Mouse (Mus musculus) T-cell, adult 2 months (primary cell): ENCODE measurements around the gene Mroh8.
A peak's percentile ranks its signal among the peaks of the same experiment; 100 is the strongest.

Source experiments
- DNase-seq: peaks from one replicate; pipeline ENCODE4 v3.0.0; 2022; ENCODE audit warnings: low spot score

Mroh8 gene

DNA sequence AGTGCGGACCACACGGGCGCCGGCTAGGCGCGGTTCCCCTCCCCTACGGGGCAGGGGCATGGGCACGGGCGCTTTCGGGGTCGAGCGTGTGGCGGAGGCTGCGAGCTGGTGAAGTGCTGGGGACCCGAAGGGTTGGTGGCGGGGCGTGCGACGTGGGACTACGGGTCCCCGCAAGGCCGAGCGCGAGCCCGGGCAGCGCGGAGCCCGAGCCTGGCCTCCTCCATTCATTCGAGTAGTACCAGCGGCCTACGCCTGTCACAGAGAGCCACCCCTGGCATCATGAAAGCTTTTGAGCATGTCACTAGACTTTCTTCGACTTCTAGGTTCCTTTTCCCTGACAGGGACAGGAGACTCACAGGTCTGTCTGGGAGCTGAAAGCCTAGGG, at the start of gene Mroh8:
TSS of gene Mroh8 (minus strand) at position 134 of the 385 bp plus-strand sequence.
- DNase-seq: no peak

DNA sequence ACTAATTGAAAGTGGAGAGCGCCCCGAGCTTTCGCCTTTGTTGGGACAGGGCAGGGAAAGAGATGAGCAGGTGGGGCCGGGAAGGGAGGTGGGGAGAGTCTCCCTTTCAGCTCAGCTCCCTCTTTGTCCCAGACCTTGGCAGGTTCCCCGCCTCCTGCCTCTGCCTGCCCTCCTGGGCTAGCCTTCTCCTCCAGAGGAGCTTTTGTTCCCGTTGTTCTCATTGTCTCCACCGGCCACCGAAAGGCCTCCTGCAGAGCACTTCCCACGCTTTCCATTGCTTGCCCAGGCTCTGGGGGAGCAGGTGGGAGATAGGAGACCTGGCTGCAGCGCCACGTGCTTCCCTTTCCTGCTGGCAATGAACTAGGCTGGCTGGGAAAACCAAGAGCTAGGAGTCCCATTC, 49.2 kb upstream of the Mroh8 start:
- no peak for DNase-seq

DNA sequence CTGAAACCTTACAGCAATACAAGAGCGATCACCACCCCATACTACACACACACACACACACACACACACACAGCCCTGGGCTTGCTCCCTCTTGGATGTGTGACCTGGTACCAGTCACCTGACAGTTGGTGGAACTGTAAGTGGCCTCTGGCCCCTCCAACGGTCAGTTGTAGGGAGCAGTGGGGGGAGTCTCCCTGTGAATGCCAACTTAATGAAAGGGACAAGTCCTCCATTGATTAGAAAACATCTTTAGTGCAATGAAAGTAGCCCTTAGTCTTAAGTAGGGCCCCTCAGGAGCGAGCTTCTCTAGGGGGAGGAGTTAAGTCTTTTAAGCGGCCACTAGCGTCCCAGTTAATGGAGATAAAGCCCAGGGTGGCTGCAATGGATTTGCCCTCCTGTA, 48.8 kb upstream of the Mroh8 start:
- no peak for DNase-seq

DNA sequence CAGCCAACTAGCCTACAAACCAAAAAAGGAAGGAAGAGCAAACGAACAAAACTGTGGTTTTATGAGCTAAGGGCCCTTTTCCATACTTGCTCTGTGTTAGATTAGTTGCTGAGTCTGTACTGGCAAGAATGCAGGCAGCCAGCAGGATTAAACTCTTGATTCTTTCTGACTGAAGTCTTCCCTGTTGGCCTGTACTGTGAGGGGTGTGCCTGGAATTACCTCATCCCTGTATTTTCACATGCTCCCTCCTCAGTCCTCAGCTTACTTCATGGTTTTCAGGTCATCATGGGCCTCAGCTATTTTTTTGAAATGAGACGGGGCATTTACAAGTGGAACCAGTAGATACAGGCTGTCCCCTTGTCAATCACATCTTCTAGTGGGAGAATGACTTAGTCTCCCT, 45.9 kb upstream of the Mroh8 start:
- DNase-seq: no peak

DNA sequence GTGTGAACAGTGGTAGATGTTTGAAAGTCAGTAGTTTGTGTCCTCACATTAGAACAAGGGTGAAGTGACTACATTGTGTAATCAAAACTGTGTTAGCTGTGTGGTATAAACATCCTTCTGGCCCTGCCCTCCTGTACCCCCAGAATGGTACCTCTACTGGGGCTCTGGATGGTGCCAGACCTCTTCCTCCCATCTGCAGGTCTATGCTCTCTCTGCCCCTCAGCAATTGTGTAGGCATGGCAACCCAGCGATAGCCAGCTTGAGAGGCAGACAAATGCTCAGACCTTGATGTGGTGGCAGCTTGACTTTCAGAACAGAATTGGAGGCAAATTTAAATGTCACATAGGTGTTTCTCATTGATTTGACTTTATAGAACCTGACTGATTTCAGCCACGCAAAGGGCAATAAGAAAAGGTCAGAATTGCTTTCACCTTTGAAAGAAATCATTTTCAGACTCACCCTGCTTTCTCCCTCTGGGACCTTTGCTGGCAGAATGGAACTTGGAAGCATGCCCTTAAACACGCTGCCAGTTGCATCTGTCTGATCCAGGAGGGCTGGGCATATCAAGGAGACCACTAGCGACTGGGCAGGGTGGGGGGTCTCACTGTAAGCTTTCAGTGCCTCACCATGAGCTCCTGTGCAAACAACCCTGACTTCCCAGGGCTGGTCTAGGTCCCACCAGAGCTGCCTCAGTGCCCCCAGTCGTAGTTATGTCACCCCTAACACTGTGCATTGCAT, 42.8 kb upstream of the Mroh8 start:
- no peak for DNase-seq

DNA sequence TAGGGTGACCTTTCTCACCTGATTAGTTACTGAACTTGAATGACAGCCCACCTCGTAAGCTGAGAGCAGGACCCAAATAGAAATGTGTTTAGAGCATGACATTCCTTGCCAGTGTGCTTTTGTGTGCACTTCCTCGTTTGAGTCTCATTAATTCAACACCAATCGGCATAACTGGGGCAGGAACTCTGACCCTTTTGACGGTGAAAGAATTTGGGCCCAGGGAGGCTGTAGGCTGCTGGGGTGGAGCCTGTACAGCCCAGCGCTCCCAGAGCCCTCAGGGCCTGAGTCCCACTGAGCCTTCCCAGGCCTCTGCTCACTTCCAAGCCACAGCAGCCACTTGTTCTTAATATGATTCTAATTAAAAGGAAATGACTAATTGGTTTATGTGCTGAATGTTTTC, 41.5 kb upstream of the Mroh8 start:
- DNase-seq: no peak

DNA sequence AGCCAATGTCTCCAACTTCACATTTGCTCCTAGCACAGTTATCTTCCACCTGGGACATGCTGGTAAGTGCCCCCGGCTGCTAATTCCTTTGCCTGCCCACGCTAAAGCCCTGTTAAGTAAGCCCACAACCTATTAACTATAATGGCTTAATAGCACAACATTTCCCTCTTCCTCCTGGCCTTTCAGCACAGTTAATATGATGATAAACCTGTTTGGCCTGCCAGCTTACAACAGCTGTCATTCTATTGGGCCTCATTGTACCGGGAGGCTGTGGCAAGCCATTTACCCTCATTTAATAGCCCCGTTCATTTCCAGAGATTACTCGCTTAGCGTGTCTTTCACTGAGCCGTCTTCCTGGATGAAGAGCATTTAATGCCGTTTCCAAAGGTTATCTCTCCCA, 40.8 kb upstream of the Mroh8 start:
- DNase-seq: no peak

DNA sequence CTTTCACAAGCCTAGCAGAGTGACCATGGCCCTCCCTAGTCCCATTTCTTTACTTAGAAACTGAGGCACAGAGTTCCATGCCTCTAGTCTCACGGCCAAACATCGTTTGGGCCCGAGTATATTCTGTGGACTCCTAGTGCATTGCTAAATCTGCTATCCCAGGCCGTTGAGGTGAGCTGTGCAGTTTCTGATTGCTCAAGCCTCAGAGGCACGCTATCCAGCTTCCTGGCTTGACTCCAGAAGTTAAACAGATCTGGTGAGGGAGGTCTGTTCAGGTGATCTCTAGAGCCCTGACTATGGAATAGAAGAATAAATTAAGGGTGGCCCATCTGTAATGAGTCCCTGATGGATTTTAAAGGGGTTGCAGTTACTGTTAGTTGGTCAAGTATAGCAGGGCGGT, 37.9 kb upstream of the Mroh8 start:
- no peak for DNase-seq

DNA sequence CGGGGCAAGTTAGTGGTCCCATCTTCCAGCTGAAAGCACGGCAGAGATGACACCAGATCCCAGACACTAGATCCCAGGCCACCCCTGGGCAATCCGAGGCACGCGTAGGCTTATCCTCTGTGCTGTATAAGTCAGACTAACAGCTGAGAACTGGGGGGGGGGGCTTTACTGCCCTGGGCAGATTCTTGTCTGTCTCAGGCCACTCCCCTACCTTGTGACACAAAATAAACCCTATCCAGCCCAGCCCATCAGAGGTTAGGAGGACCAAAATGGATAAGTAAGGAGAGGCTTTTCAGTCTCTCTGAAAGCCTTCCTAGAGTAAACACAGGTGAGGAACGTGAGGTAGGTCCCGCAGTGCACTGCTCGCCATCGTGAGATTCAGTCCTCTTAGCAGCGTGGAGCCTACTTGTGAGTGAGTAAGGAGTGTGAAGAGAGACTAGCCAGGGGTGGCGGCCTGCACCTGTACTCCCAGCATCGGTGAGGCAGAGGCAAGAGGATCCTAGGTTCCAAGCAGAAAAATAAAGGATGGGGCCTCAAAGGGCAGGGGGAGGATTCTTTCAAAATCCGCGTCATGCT, 37.1 kb upstream of the Mroh8 start:
- no peak for DNase-seq

DNA sequence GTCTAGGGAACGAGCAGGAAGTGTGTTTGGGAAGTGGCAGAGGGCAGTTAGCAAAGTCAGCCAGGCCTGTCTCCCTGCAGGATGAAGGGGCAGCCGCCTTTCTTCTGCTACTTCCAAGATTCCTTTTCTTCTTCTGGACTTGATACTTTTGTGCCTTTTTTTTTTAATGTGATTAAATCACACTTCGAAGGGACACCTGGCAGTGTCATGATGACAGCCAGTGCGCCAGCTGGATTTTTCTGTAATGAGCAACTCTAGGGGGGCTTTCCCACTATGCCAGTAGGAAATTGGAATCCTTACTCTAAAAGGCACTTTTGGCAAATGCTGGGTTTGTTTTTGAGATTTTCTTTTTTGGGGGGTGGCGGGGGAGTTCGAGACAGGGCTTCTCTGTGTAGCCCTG, 36.1 kb upstream of the Mroh8 start:
- no peak for DNase-seq

DNA sequence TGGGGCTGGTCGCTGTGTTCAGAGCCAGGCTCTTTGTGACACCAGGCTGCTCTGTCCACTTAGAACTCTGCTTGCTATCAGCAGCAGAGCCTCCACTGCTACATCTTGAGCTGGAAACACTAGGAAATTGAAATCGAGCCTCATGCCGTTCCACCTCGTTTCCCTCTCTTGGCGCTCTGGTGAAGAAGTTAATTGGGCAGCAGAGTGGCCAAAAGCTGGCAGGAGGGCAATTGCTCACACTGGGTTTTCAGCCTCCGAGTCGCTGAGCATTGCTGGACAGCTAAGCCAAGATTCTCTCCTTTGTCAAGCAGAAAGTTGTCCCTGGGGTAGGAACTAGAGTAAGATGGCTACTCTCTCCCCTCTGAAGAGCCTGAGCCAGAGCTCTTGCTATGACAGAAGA, 35.0 kb upstream of the Mroh8 start:
- DNase-seq: no peak

DNA sequence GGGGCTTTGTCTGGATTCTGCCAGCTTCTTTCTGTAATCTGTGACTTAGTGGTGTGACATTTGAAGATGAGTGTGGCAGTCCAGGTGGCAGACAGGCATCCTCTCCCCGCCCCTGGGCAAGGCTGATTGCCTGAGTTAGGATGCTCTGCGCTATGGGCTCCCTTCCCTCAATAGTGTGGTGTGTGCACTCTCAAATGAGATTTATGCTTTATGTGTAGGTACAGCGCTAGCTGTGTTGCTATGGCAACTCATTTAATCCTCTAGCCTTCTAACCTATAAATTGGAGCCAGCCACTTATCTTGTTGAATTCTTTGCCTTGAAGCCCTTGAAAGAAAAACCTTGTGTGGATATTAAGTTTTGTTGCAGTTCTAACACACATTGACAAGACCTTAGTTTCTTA, 34.4 kb upstream of the Mroh8 start:
- no peak for DNase-seq

DNA sequence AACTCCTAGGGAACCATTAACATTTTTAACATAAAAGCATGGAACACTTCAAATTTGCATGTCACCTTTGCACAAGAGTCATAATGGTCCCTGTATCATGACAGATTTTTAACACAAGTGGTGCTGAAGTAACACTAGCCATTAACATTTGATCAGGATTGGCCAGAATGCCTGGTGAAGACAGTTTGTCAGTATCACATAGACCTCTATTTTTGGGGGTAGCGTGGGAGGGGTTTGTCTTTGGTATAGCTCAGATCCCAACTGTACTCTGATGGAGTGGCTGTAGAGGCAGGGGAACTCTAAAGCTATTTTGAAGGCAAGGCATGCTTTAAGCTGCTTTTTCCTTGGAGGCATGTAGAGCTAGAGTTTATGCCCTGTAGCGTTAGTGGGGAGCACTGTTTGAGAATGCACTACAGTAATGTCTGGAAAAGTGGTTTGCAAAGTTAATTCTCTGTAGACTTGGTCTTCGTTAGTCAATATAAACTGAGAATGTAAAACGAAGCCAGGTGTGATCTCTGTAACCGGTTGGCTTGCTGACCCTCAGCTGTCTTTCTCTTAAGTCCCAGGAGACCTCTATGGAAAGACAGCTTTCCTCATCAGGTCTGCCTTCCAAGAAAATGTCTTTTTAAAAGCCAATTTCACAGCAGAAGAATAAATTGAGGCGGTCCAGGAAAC, 31.8 kb upstream of the Mroh8 start:
- no peak for DNase-seq

DNA sequence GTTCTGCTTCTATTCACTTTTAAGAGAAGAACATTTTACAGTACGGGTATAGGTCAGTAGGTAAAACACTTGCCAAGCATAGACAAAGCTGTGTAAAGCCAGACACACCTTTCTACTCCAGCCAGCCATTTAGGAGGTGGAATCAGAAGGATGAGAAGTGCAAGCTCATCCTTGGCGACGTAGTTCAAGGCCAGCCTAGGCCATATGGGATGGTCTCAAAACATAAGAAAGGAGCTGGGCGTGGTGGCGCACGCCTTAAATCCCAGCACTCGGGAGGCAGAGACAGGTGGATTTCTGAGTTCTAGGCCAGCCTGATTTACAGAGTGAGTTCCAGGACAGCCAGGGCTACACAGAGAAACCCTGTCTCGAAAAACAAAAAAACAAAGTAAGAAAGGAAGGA, 30.3 kb upstream of the Mroh8 start:
- no peak for DNase-seq

DNA sequence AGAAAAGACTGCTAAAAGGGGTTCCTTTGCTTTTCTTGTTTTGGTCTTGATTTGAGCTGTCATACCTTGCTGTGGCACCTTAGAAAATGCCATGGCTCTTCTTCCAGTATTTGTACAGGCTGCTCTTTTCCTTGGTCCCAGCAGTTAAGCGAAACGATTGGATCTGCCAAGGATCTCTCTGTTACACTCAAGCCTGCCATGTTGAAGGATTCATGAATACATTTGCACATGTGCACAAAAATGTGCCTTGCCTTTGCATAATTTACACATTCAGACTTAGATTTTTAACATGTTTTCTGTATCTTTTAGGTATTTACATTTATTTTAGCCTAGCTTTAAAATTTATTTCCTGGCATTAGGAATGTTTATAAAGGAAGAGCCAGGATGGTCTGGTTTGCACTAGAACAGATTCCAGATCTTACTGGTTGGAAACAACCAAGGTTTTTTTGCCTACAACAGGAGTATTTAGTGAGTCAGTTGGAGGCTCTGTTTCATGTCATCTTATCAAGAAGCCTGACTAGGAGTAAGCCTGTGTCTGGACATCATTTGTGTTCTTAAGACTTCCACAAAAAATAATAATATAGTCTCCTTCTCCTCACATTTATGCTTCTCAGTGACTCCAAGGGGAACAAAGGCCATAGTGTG, 29.0 kb upstream of the Mroh8 start:
- no peak for DNase-seq

DNA sequence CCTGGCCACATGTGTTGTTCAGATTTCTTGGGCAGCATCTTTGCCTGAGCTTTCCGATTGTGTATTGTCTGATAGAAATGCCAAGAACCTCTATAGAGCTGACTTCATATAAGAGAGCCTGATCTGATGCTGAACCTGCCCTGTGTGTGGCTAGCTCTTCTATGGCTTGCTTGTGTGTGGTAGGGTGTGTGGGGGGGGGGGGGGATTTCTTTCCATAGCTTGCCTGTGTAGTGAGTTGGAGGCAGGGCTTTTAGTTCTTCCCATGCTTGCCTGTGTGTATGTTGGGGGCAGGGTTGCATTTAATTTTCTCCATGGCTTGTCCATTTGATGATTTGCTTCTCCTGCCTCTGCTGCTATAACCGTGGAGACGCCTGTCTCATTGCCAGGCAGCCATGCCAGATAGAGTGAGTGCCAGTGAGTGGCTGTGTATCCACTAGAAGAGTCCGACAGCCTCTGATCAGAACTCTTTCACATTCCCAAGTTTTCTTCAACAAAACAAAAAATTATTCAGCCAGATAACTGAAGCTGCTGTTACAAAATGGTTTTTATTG, 28.4 kb upstream of the Mroh8 start:
- DNase-seq: no peak

DNA sequence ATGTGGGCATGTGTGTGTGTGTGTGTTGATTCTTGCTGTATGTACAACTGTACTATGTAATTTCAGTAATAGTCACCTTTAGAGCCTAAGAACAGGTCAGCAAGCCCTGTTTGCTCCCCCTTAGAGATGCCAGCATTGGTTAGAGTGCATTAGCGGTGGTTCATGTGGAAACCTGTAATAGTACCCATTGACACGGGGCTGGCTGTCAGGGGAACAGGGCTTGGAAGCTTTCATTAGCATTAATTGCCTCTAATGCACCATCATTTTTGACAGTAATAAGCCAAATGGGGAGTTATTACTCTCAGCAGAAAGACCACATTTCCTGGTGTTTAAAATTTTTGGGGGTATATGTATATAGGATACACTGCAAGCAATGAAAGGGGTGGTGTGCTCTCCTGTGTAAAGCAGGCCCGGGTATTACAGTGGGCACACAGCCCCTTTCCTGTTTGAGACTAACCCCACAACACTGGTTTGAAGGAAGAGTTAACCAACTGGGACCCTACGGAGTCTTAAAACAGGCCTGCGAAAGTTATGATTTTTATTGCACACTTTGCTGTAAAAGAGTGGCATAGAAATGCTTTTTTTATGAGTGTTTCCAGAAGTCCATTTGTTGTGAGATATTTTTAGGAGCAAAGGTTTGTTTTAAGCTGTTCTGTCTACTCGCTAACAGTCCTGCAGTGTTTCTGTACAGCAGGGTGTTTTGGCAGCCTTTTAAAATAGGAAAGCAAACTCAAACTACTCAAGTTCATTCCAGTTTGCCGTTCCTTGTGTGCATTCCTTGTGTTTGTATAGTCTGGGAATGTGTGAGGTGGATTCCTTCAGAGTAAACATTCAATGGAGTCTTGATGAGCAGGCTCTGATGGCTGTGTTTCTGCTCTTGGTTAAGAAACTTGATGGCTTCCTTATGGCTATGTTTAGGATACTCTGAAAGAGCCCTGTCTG, 27.0 kb upstream of the Mroh8 start:
- no peak for DNase-seq

DNA sequence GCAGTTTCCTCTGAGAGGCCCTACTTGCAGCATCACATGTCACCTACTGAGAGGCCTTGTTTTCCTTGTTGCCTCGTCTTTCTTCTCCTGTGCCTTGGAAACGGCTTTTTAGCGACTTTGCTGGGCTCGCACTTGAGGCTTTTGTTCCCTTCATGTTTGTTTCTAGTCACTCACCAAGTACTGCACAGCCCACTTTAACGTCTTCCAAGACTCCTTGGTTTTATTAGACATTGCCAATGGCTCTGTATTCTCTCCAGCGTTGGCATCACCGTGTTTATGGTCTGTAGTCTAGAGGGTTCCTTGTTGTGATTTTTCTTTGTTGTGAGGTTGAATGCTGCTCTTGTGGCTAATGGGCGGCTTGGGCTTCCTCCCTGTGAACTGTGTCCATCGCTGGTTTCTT, 23.7 kb upstream of the Mroh8 start:
- no peak for DNase-seq

DNA sequence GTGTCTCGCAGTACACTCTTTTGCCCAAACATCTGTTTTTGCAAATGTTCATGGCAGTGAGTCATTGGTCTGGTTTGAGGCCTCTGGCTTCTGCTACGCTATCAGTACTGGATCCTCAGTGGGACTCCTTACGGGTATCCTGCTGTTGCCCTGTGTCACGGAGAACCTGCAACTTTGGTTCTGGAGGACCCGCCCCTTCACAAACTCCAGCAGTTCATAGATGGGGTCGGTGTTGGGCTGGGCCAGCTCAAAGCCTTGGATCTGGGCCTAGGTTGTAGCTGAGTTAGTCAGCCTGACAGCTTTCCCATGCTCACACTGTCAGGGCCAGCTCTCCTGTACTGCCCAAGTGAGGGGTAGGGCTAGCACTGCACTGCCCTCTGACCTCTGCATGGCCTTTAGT, 20.7 kb upstream of the Mroh8 start:
- DNase-seq: no peak

DNA sequence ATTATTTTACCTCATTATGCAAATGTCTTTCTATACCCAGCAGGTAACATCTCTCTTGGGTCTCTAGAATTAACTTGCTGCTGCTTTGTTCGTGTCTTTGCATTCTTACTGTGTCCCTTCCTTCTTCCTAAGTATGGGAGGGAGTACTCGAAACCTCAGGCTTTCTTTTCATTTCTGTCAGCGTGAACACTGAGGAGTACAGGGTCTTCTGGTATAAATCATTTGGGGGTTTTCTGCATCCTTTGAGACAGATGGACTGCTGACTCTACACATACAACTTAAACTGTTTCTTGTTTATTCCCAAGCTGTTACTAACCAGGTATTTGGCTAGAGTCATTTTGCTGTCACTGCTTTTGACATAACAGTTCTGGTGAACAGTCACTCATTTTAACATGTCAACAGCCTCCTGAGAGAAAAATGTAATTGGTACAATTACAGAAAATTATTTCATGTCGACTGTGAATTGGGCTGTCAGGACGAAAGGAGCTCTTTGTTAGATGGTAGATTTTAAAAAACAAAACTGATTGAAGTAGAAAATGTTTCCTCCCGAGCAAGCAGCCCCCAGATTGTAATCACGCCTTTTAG, 16.8 kb upstream of the Mroh8 start:
- no peak for DNase-seq

DNA sequence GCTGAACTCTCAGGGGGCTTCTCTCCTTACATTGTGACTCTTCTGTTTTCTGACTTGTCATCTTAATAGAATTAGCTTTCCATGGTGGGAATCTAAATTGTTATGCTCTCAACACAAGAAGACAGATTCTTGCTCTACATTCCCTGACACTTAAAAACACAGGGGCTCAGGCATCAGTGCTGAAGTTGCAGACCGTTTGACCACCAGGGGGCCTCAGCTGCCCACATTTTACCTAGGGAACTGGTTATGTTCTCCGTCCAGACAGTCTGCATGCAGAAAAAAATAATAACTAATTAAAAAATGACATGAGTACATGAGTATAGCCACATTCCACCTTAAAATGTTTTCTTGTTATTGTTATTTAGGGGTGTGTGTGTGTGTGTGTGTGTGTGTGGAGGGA, 12.7 kb upstream of the Mroh8 start:
- DNase-seq: peak; percentile 49
